Mouse (Mus musculus) limb, embryonic 15.5 days (tissue): ENCODE measurements at regions not wholly inside any gene's neighbourhood (a gene's known extent, or its start where the extent isn't known, plus 50 kb on each side); places are given as distances from the start of the nearest gene placed in this dataset.

Experiments used
- ATAC-seq: fragments of 200-750 bp; cut with Nextera tagmentation; 2 replicates; pipeline ENCODE4 v1.8.0; 2017; ENCODE audit warnings: low read depth, moderate TSS enrichment; ENCODE audit not compliant: insufficient number of reproducible peaks, low FRiP score, low TSS enrichment
- H3K27ac ChIP-seq: fragments of 300-500 bp; sonication (generic); 2 replicates; pipeline ENCODE4 v1.5.1; 2015; ENCODE audit warnings: moderate library complexity, mild to moderate bottlenecking, inconsistent platforms
- H3K27me3 ChIP-seq: fragments of 300-500 bp; sonication (generic); 2 replicates; pipeline ENCODE4 v1.6.1; 2015; ENCODE audit warnings: inconsistent platforms
- H3K36me3 ChIP-seq: fragments of 300-500 bp; sonication (generic); 2 replicates; pipeline ENCODE4 v1.6.1; 2015; ENCODE audit warnings: inconsistent platforms
- H3K4me1 ChIP-seq: fragments of 300-500 bp; sonication (generic); 2 replicates; pipeline ENCODE4 v1.6.1; 2015; ENCODE audit warnings: inconsistent platforms
- H3K4me2 ChIP-seq: fragments of 300-500 bp; sonication (generic); 2 replicates; pipeline ENCODE4 v1.6.1; 2015; ENCODE audit warnings: mild to moderate bottlenecking, inconsistent platforms
- H3K4me3 ChIP-seq: fragments of 300-500 bp; sonication (generic); 2 replicates; pipeline ENCODE4 v1.5.1; 2015; ENCODE audit warnings: mild to moderate bottlenecking, inconsistent platforms
- H3K9ac ChIP-seq: fragments of 300-500 bp; sonication (generic); 2 replicates; pipeline ENCODE4 v1.6.1; 2015; ENCODE audit warnings: inconsistent platforms
- H3K9me3 ChIP-seq: fragments of 300-500 bp; sonication (generic); 2 replicates; pipeline ENCODE4 v1.6.1; 2016; ENCODE audit warnings: inconsistent platforms
- WGBS: fragments of 180-500 bp; shearing (Covaris S2); methylation state at CpG from one replicate; pipeline ENCODE4 v1.1.7; 2015; 5-methylcytosine and 5-hydroxymethylcytosine counted together

GRCm38 (mm10) chr14:105663472-105663871 lies 233.1 kb downstream of the Spry2 start:
- no peak for ATAC-seq
- Histone ChIP-seq H3K4me2 (no peak overlapping the region), H3K9ac (no peak overlapping the region), H3K4me3 (no peak overlapping the region), H3K4me1 (no peaks in the 10 kb centered on the region), H3K27ac (no peak overlapping the region), H3K9me3 (no peaks in the 10 kb centered on the region), H3K36me3 (no peaks in the 10 kb centered on the region), H3K27me3 (no peaks in the 10 kb centered on the region)
- 65% methylated on average over 3 of the region's 4 CpGs for WGBS

GRCm38 (mm10) chr14:105662839-105663238 lies 233.8 kb downstream of the Spry2 start:
- Histone ChIP-seq H3K27me3 (no peaks in the 10 kb centered on the region), H3K36me3 (no peaks in the 10 kb centered on the region), H3K27ac (no peak overlapping the region), H3K9me3 (no peaks in the 10 kb centered on the region), H3K4me3 (no peak overlapping the region), H3K4me2 (no peak overlapping the region), H3K9ac (no peak overlapping the region), H3K4me1 (no peaks in the 10 kb centered on the region)
- no peak for ATAC-seq
- 73% methylated on average over 6 of the region's 6 CpGs for WGBS

- Histone ChIP-seq H3K9ac (no peak overlapping the region), H3K27ac (no peak overlapping the region), H3K4me3 (no peak overlapping the region), H3K4me2 (no peak overlapping the region), H3K4me1 (no peaks in the 10 kb centered on the region), H3K27me3 (no peaks in the 10 kb centered on the region), H3K9me3 (no peaks in the 10 kb centered on the region), H3K36me3 (no peaks in the 10 kb centered on the region)
- WGBS = 86% methylated on average over 2 of the region's 2 CpGs
- no peak for ATAC-seq
Measured at GRCm38 (mm10) chr14:105658316-105658715, 238.3 kb downstream of the Spry2 start.

GRCm38 (mm10) chr14:105647166-105647565 lies 249.5 kb downstream of the Spry2 start:
- H3K27me3 ChIP-seq = no peaks in the 10 kb centered on the region
- no peak overlapping the region for H3K9ac ChIP-seq
- ATAC-seq = no peak
- no peaks in the 10 kb centered on the region for H3K36me3 ChIP-seq
- no peaks in the 10 kb centered on the region for H3K9me3 ChIP-seq
- no peaks in the 10 kb centered on the region for H3K4me1 ChIP-seq
- no peak overlapping the region for H3K27ac ChIP-seq
- 84% methylated on average over 3 of the region's 3 CpGs for WGBS
- H3K4me3 ChIP-seq = no peak overlapping the region
- no peak overlapping the region for H3K4me2 ChIP-seq

- no peak for ATAC-seq
- Histone ChIP-seq H3K36me3 (no peaks in the 10 kb centered on the region), H3K27ac (no peak overlapping the region), H3K27me3 (no peaks in the 10 kb centered on the region), H3K9ac (no peak overlapping the region), H3K4me3 (no peak overlapping the region), H3K9me3 (no peaks in the 10 kb centered on the region), H3K4me1 (no peaks in the 10 kb centered on the region), H3K4me2 (no peak overlapping the region)
- 43% methylated on average over 2 of the region's 2 CpGs for WGBS
Measured at GRCm38 (mm10) chr14:105644428-105644827, 252.2 kb downstream of the Spry2 start.

- no peaks in the 10 kb centered on the region for H3K27me3 ChIP-seq
- 88% methylated on average over 7 of the region's 7 CpGs for WGBS
- H3K4me2 ChIP-seq = no peak overlapping the region
- H3K27ac ChIP-seq = no peak overlapping the region
- no peaks in the 10 kb centered on the region for H3K9me3 ChIP-seq
- H3K36me3 ChIP-seq = no peaks in the 10 kb centered on the region
- no peak overlapping the region for H3K9ac ChIP-seq
- no peak for ATAC-seq
- no peak overlapping the region for H3K4me3 ChIP-seq
- H3K4me1 ChIP-seq = no peaks in the 10 kb centered on the region
Measured at GRCm38 (mm10) chr14:105643285-105643957, 253.2 kb downstream of the Spry2 start.

GRCm38 (mm10) chr14:105632335-105632734 lies 264.3 kb downstream of the Spry2 start:
- Histone ChIP-seq H3K27ac (no peak overlapping the region), H3K4me2 (no peak overlapping the region), H3K9me3 (no peaks in the 10 kb centered on the region), H3K36me3 (no peaks in the 10 kb centered on the region), H3K9ac (no peak overlapping the region), H3K4me1 (no peaks in the 10 kb centered on the region), H3K4me3 (no peak overlapping the region), H3K27me3 (no peaks in the 10 kb centered on the region)
- no peak for ATAC-seq
- WGBS = 92% methylated on average over 4 of the region's 4 CpGs

- no peak overlapping the region for H3K9ac ChIP-seq
- H3K9me3 ChIP-seq = no peaks in the 10 kb centered on the region
- 80% methylated on average over 5 of the region's 5 CpGs for WGBS
- no peak overlapping the region for H3K4me3 ChIP-seq
- no peak overlapping the region for H3K27ac ChIP-seq
- no peak overlapping the region for H3K4me2 ChIP-seq
- no peaks in the 10 kb centered on the region for H3K27me3 ChIP-seq
- no peaks in the 10 kb centered on the region for H3K4me1 ChIP-seq
- H3K36me3 ChIP-seq = no peaks in the 10 kb centered on the region
- ATAC-seq = no peak
Measured at GRCm38 (mm10) chr14:105631681-105632031, 265.0 kb downstream of the Spry2 start.

GRCm38 (mm10) chr14:105630867-105631680 lies 265.5 kb downstream of the Spry2 start:
- H3K4me2 ChIP-seq = no peak overlapping the region
- H3K9ac ChIP-seq = no peak overlapping the region
- H3K27me3 ChIP-seq = no peaks in the 10 kb centered on the region
- no peak for ATAC-seq
- H3K36me3 ChIP-seq = no peaks in the 10 kb centered on the region
- H3K9me3 ChIP-seq = no peaks in the 10 kb centered on the region
- 90% methylated on average over 9 of the region's 9 CpGs for WGBS
- no peak overlapping the region for H3K27ac ChIP-seq
- no peaks in the 10 kb centered on the region for H3K4me1 ChIP-seq
- no peak overlapping the region for H3K4me3 ChIP-seq

- Histone ChIP-seq H3K4me3 (no peak overlapping the region), H3K27me3 (no peaks in the 10 kb centered on the region), H3K36me3 (no peaks in the 10 kb centered on the region), H3K27ac (no peak overlapping the region), H3K9ac (no peak overlapping the region), H3K4me1 (no peaks in the 10 kb centered on the region), H3K9me3 (no peaks in the 10 kb centered on the region), H3K4me2 (no peak overlapping the region)
- WGBS = 91% methylated on average over 5 of the region's 5 CpGs
- no peak for ATAC-seq
Measured at GRCm38 (mm10) chr14:105630444-105630843, 266.2 kb downstream of the Spry2 start.

- WGBS = 34% methylated on average over 3 of the region's 3 CpGs
- no peak overlapping the region; the same call in 1 of the 2 replicates for H3K27ac ChIP-seq
- no peak overlapping the region for H3K4me2 ChIP-seq
- ATAC-seq = no peak
- H3K9ac ChIP-seq = no peak overlapping the region
- no peak overlapping the region for H3K4me3 ChIP-seq
- no peaks in the 10 kb centered on the region for H3K9me3 ChIP-seq
- no peaks in the 10 kb centered on the region for H3K27me3 ChIP-seq
- H3K36me3 ChIP-seq = no peaks in the 10 kb centered on the region
- no peaks in the 10 kb centered on the region for H3K4me1 ChIP-seq
Measured at GRCm38 (mm10) chr14:105628673-105629072, 267.9 kb downstream of the Spry2 start.

- no peaks in the 10 kb centered on the region for H3K27me3 ChIP-seq
- no peak for ATAC-seq
- H3K4me2 ChIP-seq = no peak overlapping the region
- H3K36me3 ChIP-seq = no peaks in the 10 kb centered on the region
- no peaks in the 10 kb centered on the region for H3K9me3 ChIP-seq
- H3K27ac ChIP-seq = no peak overlapping the region
- H3K4me3 ChIP-seq = no peak overlapping the region
- no peak overlapping the region for H3K9ac ChIP-seq
- H3K4me1 ChIP-seq = no peaks in the 10 kb centered on the region
- WGBS = 78% methylated on average over 7 of the region's 7 CpGs
Measured at GRCm38 (mm10) chr14:105624387-105624786, 272.2 kb downstream of the Spry2 start.
